Mouse (Mus musculus) urinary bladder, postnatal 4 days (tissue): Measurements from ENCODE around the gene Slc25a19.

Source experiments
- DNase-seq, 2 experiments: peaks; one replicate each; pipeline ENCODE4 v3.0.0; 2021 to 2022; ENCODE audit warnings: low spot score in 2 of 2

Gene Slc25a19

GRCm38 (mm10) chr11:115640978-115641663 is 13.0 kb upstream of the Slc25a19 start:
- no peak for DNase-seq

GRCm38 (mm10) chr11:115640311-115640828 is 12.3 kb upstream of the Slc25a19 start:
- no peak for DNase-seq

GRCm38 (mm10) chr11:115639540-115639939 is 11.4 kb upstream of the Slc25a19 start:
- no peak for DNase-seq

GRCm38 (mm10) chr11:115638498-115639409 is 10.7 kb upstream of the Slc25a19 start:
- DNase-seq, result no peak

- no peak for DNase-seq
These were observed 8.9 kb upstream of the Slc25a19 start for GRCm38 (mm10) chr11:115636960-115637359.

GRCm38 (mm10) chr11:115635484-115635883 is 7.4 kb upstream of the Slc25a19 start:
- no peak for DNase-seq

- DNase-seq, result no peak
These were observed 6.9 kb upstream of the Slc25a19 start for GRCm38 (mm10) chr11:115635041-115635440.

GRCm38 (mm10) chr11:115634109-115634508 is 6.0 kb upstream of the Slc25a19 start:
- DNase-seq, result no peak

GRCm38 (mm10) chr11:115632862-115633261 is 4.8 kb upstream of the Slc25a19 start:
- DNase-seq, result no peak

- DNase-seq, result no peak
These were observed 4.2 kb upstream of the Slc25a19 start for GRCm38 (mm10) chr11:115632247-115632646.

- DNase-seq, result no peak
These were observed 3.4 kb upstream of the Slc25a19 start for GRCm38 (mm10) chr11:115631505-115631890.

GRCm38 (mm10) chr11:115630532-115631504 is 2.7 kb upstream of the Slc25a19 start:
- no peak for DNase-seq

GRCm38 (mm10) chr11:115629734-115630531 is 1.8 kb upstream of the Slc25a19 start:
- DNase-seq, result no peak

- DNase-seq, result no peak
These were observed 488 bp upstream of the Slc25a19 start for GRCm38 (mm10) chr11:115628465-115629101.

GRCm38 (mm10) chr11:115626824-115627616 is 1.1 kb downstream of the Slc25a19 start:
- DNase-seq, result no peak

GRCm38 (mm10) chr11:115625877-115626276 is 2.2 kb downstream of the Slc25a19 start:
- no peak for DNase-seq

- no peak for DNase-seq
These were observed 4.5 kb downstream of the Slc25a19 start for GRCm38 (mm10) chr11:115623487-115624070.

GRCm38 (mm10) chr11:115619949-115620348 is 8.1 kb downstream of the Slc25a19 start:
- DNase-seq, result no peak
